Mouse (Mus musculus): ENCODE results near the gene Myo1a.

Myo1a gene

GRCm38 (mm10) chr10:127763914-127764680 lies 59.1 kb downstream of the Myo1a start:
- DNase-seq: no peak

- DNase-seq: no peak
Measured at GRCm38 (mm10) chr10:127766564-127766963, 61.6 kb downstream of the Myo1a start.
